Mouse (Mus musculus): ENCODE results near the gene Ubp1. TPM values are rescaled to one million over a fixed set of nuclear protein-coding genes. Genes with fewer than 3 reads are reported as not detected.

Gene Ubp1
- polyA plus RNA-seq, 1 experiment: 23.7 TPM

DNA sequence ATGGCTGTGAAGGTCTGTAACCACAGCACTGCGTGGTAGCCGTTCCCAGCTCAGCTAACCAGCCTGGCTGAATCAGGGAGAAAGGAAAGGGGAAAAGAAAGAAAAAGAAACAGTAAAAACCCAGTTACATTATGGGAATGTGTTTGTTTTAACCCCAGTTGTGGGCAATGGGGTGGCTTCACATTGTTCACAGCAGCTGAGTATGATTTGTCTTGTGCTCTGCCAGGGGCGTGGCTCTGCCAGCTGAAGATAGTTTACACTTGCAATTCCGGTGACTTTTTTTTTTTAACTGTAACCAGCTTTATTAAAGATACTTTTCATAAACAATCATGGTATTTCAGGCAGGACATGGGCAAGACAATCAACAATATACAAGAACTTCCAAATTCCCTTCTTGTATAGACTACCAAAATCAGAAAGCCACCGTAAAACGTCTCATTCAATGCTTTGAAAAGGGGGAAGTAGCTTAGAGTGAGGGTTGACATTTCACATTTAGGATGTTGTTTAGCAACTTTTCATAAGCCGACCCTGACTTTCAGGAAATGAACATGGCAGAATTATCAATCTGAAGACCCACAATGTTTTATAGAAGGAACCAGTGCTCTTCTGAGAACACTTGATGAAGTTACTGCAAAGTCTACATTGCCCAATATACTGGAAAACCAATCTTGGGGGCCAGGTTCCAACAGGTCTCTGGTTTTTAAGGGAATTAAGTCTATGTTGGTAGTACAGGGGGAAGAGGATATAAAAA is 88.5 kb downstream of the Ubp1 start:
- Histone ChIP-seq H3K79me2 (ENCODE audit: control insufficient read depth, insufficient read depth) (peaks cover 70% of the 10 kb centered on the region), H3K27me3 (ENCODE audit: control insufficient read depth, insufficient read depth, insufficient read length) (no peaks in the 10 kb centered on the region), H3K79me3 (ENCODE audit: low read depth) (peaks cover 29% of the 10 kb centered on the region), H3K4me3 (ENCODE audit: insufficient read depth, poor library complexity, severe bottlenecking) (no peak overlapping the region), H3ac (ENCODE audit: control insufficient read depth, insufficient read length, low read depth) (no peak overlapping the region), H3K36me3 (ENCODE audit: control insufficient read depth, insufficient read depth) (peaks cover 8% of the 10 kb centered on the region)
- TF ChIP-seq MYOG (IDR thresholded peaks at IDR 0.05; ENCODE audit: control insufficient read depth, extremely low read depth, insufficient read length): no peak
- no peak for TF ChIP-seq CTCF (IDR thresholded peaks at IDR 0.05; ENCODE audit: control insufficient read depth, insufficient read depth, insufficient read length)
- no peak for TF ChIP-seq MAX (IDR thresholded peaks at IDR 0.05)

DNA sequence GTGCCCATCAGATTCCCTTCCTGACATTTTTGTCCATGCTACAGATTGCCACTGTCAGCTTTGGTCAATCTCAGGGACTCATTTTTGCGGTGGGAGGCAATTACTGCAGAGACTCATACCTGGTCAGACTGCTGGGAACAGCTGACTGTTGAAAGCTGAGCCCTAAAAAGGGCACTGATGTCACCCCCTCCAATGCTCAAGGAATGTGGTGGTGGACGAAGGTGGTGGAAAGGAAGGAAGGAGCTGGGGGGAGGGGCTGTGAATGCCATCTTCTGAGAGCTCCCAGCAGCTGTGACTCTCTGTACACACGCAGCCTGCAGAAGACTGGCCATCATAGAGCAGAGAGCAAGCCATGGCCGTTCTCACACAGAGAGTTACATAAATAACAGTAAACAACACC is 91.4 kb downstream of the Ubp1 start:
- Histone ChIP-seq H3K79me3 (ENCODE audit: low read depth) (peaks cover 34% of the 10 kb centered on the region), H3ac (ENCODE audit: control insufficient read depth, insufficient read length, low read depth) (no peak overlapping the region), H3K79me2 (ENCODE audit: control insufficient read depth, insufficient read depth) (peaks cover 82% of the 10 kb centered on the region), H3K27me3 (ENCODE audit: control insufficient read depth, insufficient read depth, insufficient read length) (no peaks in the 10 kb centered on the region), H3K4me3 (ENCODE audit: insufficient read depth, poor library complexity, severe bottlenecking) (no peak overlapping the region), H3K36me3 (ENCODE audit: control insufficient read depth, insufficient read depth) (peaks cover 5% of the 10 kb centered on the region)
- TF ChIP-seq FOSL1 (IDR thresholded peaks at IDR 0.05; ENCODE audit: insufficient read depth, low read length, poor library complexity, severe bottlenecking) (no peak), MYOG (IDR thresholded peaks at IDR 0.05; ENCODE audit: control insufficient read depth, extremely low read depth, insufficient read length) (no peak), MAX (IDR thresholded peaks at IDR 0.05) (no peak), USF1 (IDR thresholded peaks at IDR 0.05; ENCODE audit: low read depth) (no peak), CTCF (IDR thresholded peaks at IDR 0.05; ENCODE audit: control insufficient read depth, insufficient read depth, insufficient read length) (no peak), MYOD1 (IDR thresholded peaks at IDR 0.05; ENCODE audit: control insufficient read depth, insufficient read length, low read depth) (peak; percentile 86), CEBPB (IDR thresholded peaks at IDR 0.05; ENCODE audit: low read depth) (no peak)

DNA sequence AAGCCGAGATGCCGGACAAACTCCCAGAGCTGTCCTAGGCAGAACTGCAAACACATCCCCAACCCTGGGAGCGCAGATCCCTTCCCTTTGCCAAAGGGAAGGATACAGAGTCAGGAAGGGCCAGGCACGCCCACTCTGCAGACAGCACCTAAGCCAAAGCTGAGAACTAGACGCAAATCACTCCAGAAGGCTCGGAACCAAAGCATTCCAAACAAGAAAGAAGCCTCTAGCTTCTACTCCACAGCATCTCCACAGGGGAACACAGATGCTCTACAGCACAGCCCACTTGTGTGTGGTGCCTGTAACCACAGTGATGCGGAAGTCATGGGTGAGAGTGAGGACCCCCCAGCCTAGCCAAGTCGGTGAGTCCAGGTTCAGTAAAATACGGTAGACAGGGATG is 94.4 kb downstream of the Ubp1 start:
- Histone ChIP-seq H3K27me3 (ENCODE audit: control insufficient read depth, insufficient read depth, insufficient read length) (no peaks in the 10 kb centered on the region), H3K79me3 (ENCODE audit: low read depth) (peaks cover 28% of the 10 kb centered on the region), H3ac (ENCODE audit: control insufficient read depth, insufficient read length, low read depth) (peak overlapping the region; percentile 70), H3K79me2 (ENCODE audit: control insufficient read depth, insufficient read depth) (peaks cover 56% of the 10 kb centered on the region), H3K36me3 (ENCODE audit: control insufficient read depth, insufficient read depth) (no peaks in the 10 kb centered on the region), H3K4me3 (ENCODE audit: insufficient read depth, poor library complexity, severe bottlenecking) (peak overlapping the region; percentile 23)
- TF ChIP-seq CEBPB (IDR thresholded peaks at IDR 0.05; ENCODE audit: low read depth) (no peak), MAX (IDR thresholded peaks at IDR 0.05) (no peak), CTCF (IDR thresholded peaks at IDR 0.05; ENCODE audit: control insufficient read depth, insufficient read depth, insufficient read length) (no peak), USF1 (IDR thresholded peaks at IDR 0.05; ENCODE audit: low read depth) (no peak), MYOD1 (IDR thresholded peaks at IDR 0.05; ENCODE audit: control insufficient read depth, insufficient read length, low read depth) (no peak)

DNA sequence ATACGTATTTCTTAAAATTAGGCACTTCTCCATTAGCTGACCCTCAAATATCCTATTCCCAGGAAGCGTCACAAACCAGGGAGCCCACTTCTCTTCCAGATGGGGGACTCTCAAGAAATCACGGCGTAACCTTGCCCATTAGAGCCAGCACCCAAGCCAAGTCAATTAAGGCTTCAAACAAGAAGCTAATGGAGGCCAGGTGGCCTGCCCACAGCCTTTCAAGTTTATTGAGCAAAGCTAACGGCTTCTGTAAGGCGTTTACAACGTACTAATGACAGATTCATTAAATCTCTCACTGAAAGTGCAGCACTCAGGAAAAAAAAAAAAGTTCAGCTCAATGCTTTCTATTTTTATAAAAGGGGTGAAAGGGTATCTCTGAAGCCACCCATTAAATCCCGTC is 95.1 kb downstream of the Ubp1 start:
- H3K36me3 ChIP-seq (ENCODE audit: control insufficient read depth, insufficient read depth): no peaks in the 10 kb centered on the region
- no peaks in the 10 kb centered on the region for H3K27me3 ChIP-seq (ENCODE audit: control insufficient read depth, insufficient read depth, insufficient read length)
- peaks cover 49% of the 10 kb centered on the region for H3K79me2 ChIP-seq (ENCODE audit: control insufficient read depth, insufficient read depth)
- peak overlapping the region; percentile 76 for H3ac ChIP-seq (ENCODE audit: control insufficient read depth, insufficient read length, low read depth)
- H3K79me3 ChIP-seq (ENCODE audit: low read depth): peaks cover 22% of the 10 kb centered on the region
- TF ChIP-seq FOSL1 (IDR thresholded peaks at IDR 0.05; ENCODE audit: insufficient read depth, low read length, poor library complexity, severe bottlenecking) (no peak), CEBPB (IDR thresholded peaks at IDR 0.05; ENCODE audit: low read depth) (no peak), CTCF (IDR thresholded peaks at IDR 0.05; ENCODE audit: control insufficient read depth, insufficient read depth, insufficient read length) (no peak), MAX (IDR thresholded peaks at IDR 0.05) (no peak), USF1 (IDR thresholded peaks at IDR 0.05; ENCODE audit: low read depth) (no peak), MYOD1 (IDR thresholded peaks at IDR 0.05; ENCODE audit: control insufficient read depth, insufficient read length, low read depth) (no peak), MYOG (IDR thresholded peaks at IDR 0.05; ENCODE audit: control insufficient read depth, extremely low read depth, insufficient read length) (no peak)
- peak overlapping the region; percentile 42 for H3K4me3 ChIP-seq (ENCODE audit: insufficient read depth, poor library complexity, severe bottlenecking)

DNA sequence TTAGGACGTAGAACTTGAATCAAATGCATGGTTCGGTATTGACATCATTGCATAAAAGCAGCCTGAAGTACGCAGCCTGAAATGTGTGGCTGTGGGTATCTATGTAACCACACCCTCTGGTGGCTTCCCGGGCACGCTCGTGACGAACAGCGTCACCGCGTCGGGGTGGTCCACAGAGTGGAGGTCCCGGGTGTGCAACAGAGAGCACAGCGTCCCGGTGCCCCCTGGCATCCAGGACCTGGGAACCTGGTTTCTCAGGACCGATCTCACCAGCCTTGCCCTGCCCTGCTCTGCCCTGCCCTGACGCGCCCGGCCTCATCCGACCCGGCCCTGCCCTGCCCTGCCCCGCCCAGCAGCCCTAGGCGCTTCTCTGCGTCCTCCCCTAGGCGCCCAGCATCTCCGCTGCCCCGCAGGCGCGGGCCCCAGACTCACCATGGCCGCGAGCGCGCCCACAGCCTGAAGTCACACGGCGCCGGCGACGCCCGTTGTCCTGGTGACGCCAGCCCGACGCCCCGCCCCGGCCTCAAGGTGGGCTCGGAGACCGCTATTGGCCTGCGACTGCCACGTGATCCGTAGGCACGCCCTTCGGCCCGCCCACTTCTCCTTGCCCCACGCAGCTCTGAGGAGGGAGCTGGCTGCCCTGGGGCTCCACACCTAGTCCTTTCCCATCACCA is 95.7 kb downstream of the Ubp1 start:
- Histone ChIP-seq H3K79me3 (ENCODE audit: low read depth) (peaks cover 19% of the 10 kb centered on the region), H3K27me3 (ENCODE audit: control insufficient read depth, insufficient read depth, insufficient read length) (no peaks in the 10 kb centered on the region)
- TF ChIP-seq USF1 (IDR thresholded peaks at IDR 0.05; ENCODE audit: low read depth): peak; percentile 94
- no peak for TF ChIP-seq CEBPB (IDR thresholded peaks at IDR 0.05; ENCODE audit: low read depth)
- no peak for TF ChIP-seq CTCF (IDR thresholded peaks at IDR 0.05; ENCODE audit: control insufficient read depth, insufficient read depth, insufficient read length)
- TF ChIP-seq FOSL1 (IDR thresholded peaks at IDR 0.05; ENCODE audit: insufficient read depth, low read length, poor library complexity, severe bottlenecking): no peak
- no peak for TF ChIP-seq MYOD1 (IDR thresholded peaks at IDR 0.05; ENCODE audit: control insufficient read depth, insufficient read length, low read depth)
- no peak for TF ChIP-seq MYOG (IDR thresholded peaks at IDR 0.05; ENCODE audit: control insufficient read depth, extremely low read depth, insufficient read length)
- peak; percentile 18 for TF ChIP-seq MAX (IDR thresholded peaks at IDR 0.05)

More for the DNA sequence above, 95.7 kb downstream of the Ubp1 start:
- peak overlapping the region; percentile 76 for H3ac ChIP-seq (ENCODE audit: control insufficient read depth, insufficient read length, low read depth)
- H3K4me3 ChIP-seq (ENCODE audit: insufficient read depth, poor library complexity, severe bottlenecking): peak overlapping the region; percentile 42
- peaks cover 44% of the 10 kb centered on the region for H3K79me2 ChIP-seq (ENCODE audit: control insufficient read depth, insufficient read depth)
- H3K36me3 ChIP-seq (ENCODE audit: control insufficient read depth, insufficient read depth): no peaks in the 10 kb centered on the region

Other genes with a start within 250 kb of the Ubp1 start
- 62.5 TPM for gene Pdcd6ip, start 222.7 kb upstream of the Ubp1 start, polyA plus RNA-seq (2012; fragmentation: generic; extraction: Trizol)
- 8.8 TPM for gene Clasp2, start 189.5 kb upstream of the Ubp1 start, polyA plus RNA-seq (2012; fragmentation: generic; extraction: Trizol)
- gene Fbxl2, start 115.3 kb downstream of the Ubp1 start, polyA plus RNA-seq (2012; fragmentation: generic; extraction: Trizol): 9.7 TPM
- gene Susd5, start 126.2 kb downstream of the Ubp1 start, polyA plus RNA-seq (2012; fragmentation: generic; extraction: Trizol): 0.50 TPM